Mouse (Mus musculus): ENCODE measurements around the gene Zfp326. TPM values are rescaled to one million over a fixed set of nuclear protein-coding genes. Genes with fewer than 3 reads are reported as not detected.
"Not testable (repeated sequence)": the region's sequence is repeated elsewhere in the genome, so short reads cannot be mapped to it uniquely, and the experiment has no call there.

The Zfp326 gene
- polyA plus RNA-seq, 1 experiment from 2014 or later: 34.9 TPM

GRCm38 (mm10) chr5:105847726-105848125 is 28.6 kb upstream of the Zfp326 start:
- no peak overlapping the region for H3K27ac ChIP-seq (replicated peaks)
- no peak overlapping the region for H3K4me2 ChIP-seq (replicated peaks)
- peaks cover 4% of the 10 kb centered on the region; the same call in 1 of the 2 replicates for H3K4me1 ChIP-seq
- H3K4me3 ChIP-seq (replicated peaks): no peak overlapping the region
- no peaks in the 10 kb centered on the region for H3K9me3 ChIP-seq (replicated peaks)
- 82% methylated on average over 8 of the region's 8 CpGs for WGBS
- H3K9ac ChIP-seq: no peak overlapping the region
- no peak for ATAC-seq (ENCODE audit: insufficient number of reproducible peaks, low FRiP score, low TSS enrichment, low read depth)
- no peaks in the 10 kb centered on the region for H3K27me3 ChIP-seq
- no peaks in the 10 kb centered on the region for H3K36me3 ChIP-seq

GRCm38 (mm10) chr5:105849222-105849621 is 27.1 kb upstream of the Zfp326 start:
- Histone ChIP-seq H3K4me1 (peaks cover 10% of the 10 kb centered on the region; the same call in 1 of the 2 replicates), H3K9me3 (replicated peaks) (no peaks in the 10 kb centered on the region), H3K27ac (replicated peaks) (no peak overlapping the region), H3K36me3 (no peaks in the 10 kb centered on the region), H3K4me3 (replicated peaks) (no peak overlapping the region), H3K9ac (no peak overlapping the region), H3K27me3 (no peaks in the 10 kb centered on the region), H3K4me2 (replicated peaks) (no peak overlapping the region)
- 56% methylated on average over 4 of the region's 4 CpGs for WGBS
- ATAC-seq (ENCODE audit: insufficient number of reproducible peaks, low FRiP score, low TSS enrichment, low read depth): no peak

- no peaks in the 10 kb centered on the region for H3K36me3 ChIP-seq
- 42% methylated on average over 3 of the region's 3 CpGs for whole genome bisulfite sequencing
- peaks cover 10% of the 10 kb centered on the region; the same call in 1 of the 2 replicates for H3K4me1 ChIP-seq
- H3K4me3 ChIP-seq (replicated peaks): no peak overlapping the region
- no peak overlapping the region for H3K4me2 ChIP-seq (replicated peaks)
- 0 out of 2 replicates have a peak, but pooled peaks have one; percentile 34 for ATAC-seq (ENCODE audit: insufficient number of reproducible peaks, low FRiP score, low TSS enrichment, low read depth)
- H3K9ac ChIP-seq: no peak overlapping the region
- H3K9me3 ChIP-seq (replicated peaks): no peaks in the 10 kb centered on the region
- no peak overlapping the region for H3K27ac ChIP-seq (replicated peaks)
- H3K27me3 ChIP-seq: no peaks in the 10 kb centered on the region
These were observed 26.7 kb upstream of the Zfp326 start for GRCm38 (mm10) chr5:105849643-105850042.

- no peak for ATAC-seq (ENCODE audit: insufficient number of reproducible peaks, low FRiP score, low TSS enrichment, low read depth)
- Histone ChIP-seq H3K9ac (no peak overlapping the region), H3K4me1 (peaks cover 13% of the 10 kb centered on the region; the same call in 1 of the 2 replicates), H3K36me3 (no peaks in the 10 kb centered on the region), H3K4me2 (replicated peaks) (no peak overlapping the region), H3K9me3 (replicated peaks) (no peaks in the 10 kb centered on the region), H3K27ac (replicated peaks) (no peak overlapping the region), H3K4me3 (replicated peaks) (no peak overlapping the region), H3K27me3 (no peaks in the 10 kb centered on the region)
- WGBS: 62% methylated on average over 9 of the region's 9 CpGs
These were observed 23.1 kb upstream of the Zfp326 start for GRCm38 (mm10) chr5:105853271-105853670.

GRCm38 (mm10) chr5:105857486-105857885 is 18.9 kb upstream of the Zfp326 start:
- Histone ChIP-seq H3K4me1 (peaks cover 25% of the 10 kb centered on the region), H3K4me3 (replicated peaks) (no peak overlapping the region), H3K4me2 (replicated peaks) (no peak overlapping the region), H3K27ac (replicated peaks) (peak overlapping the region; percentile 67), H3K9me3 (replicated peaks) (no peaks in the 10 kb centered on the region), H3K9ac (no peak overlapping the region), H3K36me3 (no peaks in the 10 kb centered on the region), H3K27me3 (no peaks in the 10 kb centered on the region)
- no peak for ATAC-seq (ENCODE audit: insufficient number of reproducible peaks, low FRiP score, low TSS enrichment, low read depth)
- WGBS: 59% methylated on average over 5 of the region's 5 CpGs

- Histone ChIP-seq H3K27me3 (no peaks in the 10 kb centered on the region), H3K4me2 (replicated peaks) (no peak overlapping the region; the same call in 1 of the 2 replicates), H3K4me1 (peaks cover 20% of the 10 kb centered on the region), H3K36me3 (no peaks in the 10 kb centered on the region), H3K4me3 (replicated peaks) (no peak overlapping the region), H3K27ac (replicated peaks) (peak overlapping the region; percentile 48), H3K9ac (no peak overlapping the region), H3K9me3 (replicated peaks) (no peaks in the 10 kb centered on the region)
- WGBS: 48% methylated on average over 8 of the region's 8 CpGs
- peak; percentile 65; the same call in 1 of the 2 replicates for ATAC-seq (ENCODE audit: insufficient number of reproducible peaks, low FRiP score, low TSS enrichment, low read depth)
These were observed 17.3 kb upstream of the Zfp326 start for GRCm38 (mm10) chr5:105858754-105859694.

- no peaks in the 10 kb centered on the region for H3K36me3 ChIP-seq
- H3K9ac ChIP-seq: no peak overlapping the region
- H3K4me2 ChIP-seq (replicated peaks): no peak overlapping the region
- 31% methylated on average over 11 of the region's 11 CpGs for WGBS
- H3K4me1 ChIP-seq: peaks cover 20% of the 10 kb centered on the region
- no peaks in the 10 kb centered on the region for H3K27me3 ChIP-seq
- ATAC-seq (ENCODE audit: insufficient number of reproducible peaks, low FRiP score, low TSS enrichment, low read depth): no peak
- no peaks in the 10 kb centered on the region for H3K9me3 ChIP-seq (replicated peaks)
- H3K4me3 ChIP-seq (replicated peaks): no peak overlapping the region
- H3K27ac ChIP-seq (replicated peaks): peak overlapping the region; percentile 48
These were observed 16.5 kb upstream of the Zfp326 start for GRCm38 (mm10) chr5:105859716-105860460.

GRCm38 (mm10) chr5:105860461-105860835 is 15.9 kb upstream of the Zfp326 start:
- WGBS: 72% methylated on average over 10 of the region's 10 CpGs
- H3K9me3 ChIP-seq (replicated peaks): no peaks in the 10 kb centered on the region
- no peaks in the 10 kb centered on the region for H3K27me3 ChIP-seq
- ATAC-seq (ENCODE audit: insufficient number of reproducible peaks, low FRiP score, low TSS enrichment, low read depth): no peak
- H3K9ac ChIP-seq: no peak overlapping the region
- no peak overlapping the region for H3K4me3 ChIP-seq (replicated peaks)
- no peaks in the 10 kb centered on the region for H3K36me3 ChIP-seq
- no peak overlapping the region for H3K27ac ChIP-seq (replicated peaks)
- no peak overlapping the region for H3K4me2 ChIP-seq (replicated peaks)
- peaks cover 20% of the 10 kb centered on the region for H3K4me1 ChIP-seq

GRCm38 (mm10) chr5:105861616-105862015 is 14.7 kb upstream of the Zfp326 start:
- Histone ChIP-seq H3K4me1 (peaks cover 26% of the 10 kb centered on the region), H3K4me2 (replicated peaks) (no peak overlapping the region), H3K9me3 (replicated peaks) (no peaks in the 10 kb centered on the region), H3K36me3 (no peaks in the 10 kb centered on the region), H3K27ac (replicated peaks) (no peak overlapping the region), H3K9ac (no peak overlapping the region), H3K27me3 (no peaks in the 10 kb centered on the region), H3K4me3 (replicated peaks) (no peak overlapping the region)
- ATAC-seq (ENCODE audit: insufficient number of reproducible peaks, low FRiP score, low TSS enrichment, low read depth): no peak
- WGBS: 90% methylated on average over 5 of the region's 5 CpGs

- H3K4me2 ChIP-seq (replicated peaks); H3K4me3 ChIP-seq (replicated peaks); H3K27me3 ChIP-seq; H3K9ac ChIP-seq; ATAC-seq (ENCODE audit: insufficient number of reproducible peaks, low FRiP score, low TSS enrichment, low read depth); H3K36me3 ChIP-seq; H3K9me3 ChIP-seq (replicated peaks); H3K27ac ChIP-seq (replicated peaks): not testable (repeated sequence)
- peaks cover 19% of the 10 kb centered on the region for H3K4me1 ChIP-seq
- WGBS: 56% methylated on average over 5 of the region's 5 CpGs
These were observed 11.2 kb upstream of the Zfp326 start for GRCm38 (mm10) chr5:105865110-105865628.

- Histone ChIP-seq H3K9ac (no peak overlapping the region), H3K9me3 (replicated peaks) (no peaks in the 10 kb centered on the region), H3K4me2 (replicated peaks) (no peak overlapping the region), H3K27me3 (no peaks in the 10 kb centered on the region), H3K27ac (replicated peaks) (0 out of 2 replicates have a peak overlapping the region, but pooled peaks have one; percentile 36), H3K4me3 (replicated peaks) (no peak overlapping the region), H3K36me3 (no peaks in the 10 kb centered on the region), H3K4me1 (peaks cover 19% of the 10 kb centered on the region)
- 30% methylated on average over 4 of the region's 4 CpGs for WGBS
- no peak for ATAC-seq (ENCODE audit: insufficient number of reproducible peaks, low FRiP score, low TSS enrichment, low read depth)
These were observed 8.9 kb upstream of the Zfp326 start for GRCm38 (mm10) chr5:105867427-105867826.
